Mouse (Mus musculus) spleen, embryonic (tissue): ENCODE results near the gene Olfr70.

Experiments used
- CTCF ChIA-PET: fragments of 350-600 bp; sonication (Branson Sonifier 250); formaldehyde crosslinking; loops from one replicate; lab custom pipeline; 2022; lab: Charles Lee

The Olfr70 gene

DNA sequence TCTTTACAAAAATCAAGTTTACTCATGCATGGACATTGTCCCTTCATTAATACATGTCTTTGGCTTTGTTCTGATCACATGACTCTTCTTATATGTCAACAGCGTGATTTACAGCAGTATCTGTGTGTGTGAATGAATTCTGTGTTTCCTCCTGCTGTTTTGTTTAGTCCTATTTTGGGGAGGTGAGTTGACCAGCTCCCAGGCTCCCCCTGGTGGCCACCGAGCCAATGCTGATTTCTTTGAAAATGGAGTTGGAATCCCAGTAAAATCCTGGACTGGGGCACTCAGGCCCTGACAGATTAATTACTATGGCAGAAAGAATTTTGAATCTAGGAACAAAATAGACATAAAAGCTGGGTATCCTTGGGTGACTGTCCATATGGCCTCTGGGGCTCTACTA lies 11.2 kb upstream of the Olfr70 start:
- CTCF ChIA-PET: interaction anchor here (0.9 to 1.3 kb wide), 2 partner anchors 82 to 280 kb away, joined by 3 to 6 read pairs; no protein-coding TSS in a partner anchor

GRCm38 (mm10) chr4:43709869-43710268 lies 9.3 kb upstream of the Olfr70 start, which contains the start of gene Olfr71:
TSS of gene Olfr71 (minus strand) at chr4:43710255.
- CTCF ChIA-PET: interaction anchor here (0.6 kb wide), 1 partner anchor 79 kb away, joined by 3 read pairs; no protein-coding TSS in a partner anchor

DNA sequence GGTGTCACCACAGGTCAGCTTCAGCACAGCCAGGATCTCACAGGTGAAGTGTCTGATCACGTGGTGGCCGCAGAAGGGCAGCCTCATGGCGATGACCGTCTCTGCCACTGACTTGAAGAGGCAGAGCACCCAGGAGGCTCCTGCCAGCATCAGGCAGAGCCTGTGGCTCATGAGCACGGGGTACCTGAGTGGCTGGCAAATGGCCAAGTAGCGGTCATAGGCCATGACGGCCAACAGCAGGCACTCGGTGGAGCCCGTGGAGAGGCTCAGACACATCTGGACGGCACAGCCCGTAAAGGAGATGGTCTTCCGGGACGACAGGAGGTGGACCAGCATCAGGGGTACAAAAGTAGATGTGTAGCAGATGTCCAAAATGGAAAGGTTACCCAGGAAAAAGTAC lies 5.4 kb upstream of the Olfr70 start:
- CTCF ChIA-PET: no interaction called here

DNA sequence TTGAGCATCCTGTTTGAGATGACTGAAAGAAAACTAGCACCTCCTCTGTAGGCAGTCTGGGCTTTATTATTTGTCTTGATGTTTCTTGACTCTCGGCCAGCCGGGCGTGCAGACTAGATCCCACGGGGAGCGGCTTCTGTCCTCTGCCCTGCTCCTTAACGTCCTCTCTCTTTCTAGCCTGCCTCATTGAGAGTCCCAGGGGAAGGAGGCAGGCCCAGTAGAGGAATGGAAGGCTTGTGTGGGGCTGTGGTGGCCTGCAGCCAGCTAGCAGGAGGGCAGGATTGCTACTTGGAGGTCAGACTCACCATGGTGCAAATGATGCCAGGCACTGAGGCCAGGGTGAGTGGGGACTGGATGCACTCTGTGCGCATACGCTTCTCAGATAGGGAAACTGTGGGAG lies 3.2 kb upstream of the Olfr70 start:
- CTCF ChIA-PET: no interaction called here

DNA sequence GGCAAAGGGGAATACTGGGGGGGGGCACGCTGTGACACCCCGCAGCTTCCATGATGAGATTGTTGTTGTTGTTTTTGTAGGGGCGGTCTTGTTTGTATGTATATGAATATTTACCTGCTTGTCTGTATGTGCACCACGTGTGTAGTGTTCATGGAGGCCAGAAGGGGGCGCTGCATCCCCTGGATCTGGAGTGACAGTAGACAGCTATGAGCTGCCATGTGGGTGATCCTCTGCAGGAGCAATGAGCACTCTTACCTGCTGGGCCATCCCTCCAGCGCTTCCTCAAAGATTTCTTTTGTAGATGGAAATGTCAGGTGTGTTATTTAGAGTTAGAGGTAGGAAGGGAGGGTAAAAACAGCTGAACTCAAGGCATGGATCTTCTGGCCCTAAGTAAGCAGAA lies 2.8 kb upstream of the Olfr70 start:
- CTCF ChIA-PET: no interaction called here

- CTCF ChIA-PET: no interaction called here
These were observed 4.0 kb downstream of the Olfr70 start for GRCm38 (mm10) chr4:43696561-43696960.

DNA sequence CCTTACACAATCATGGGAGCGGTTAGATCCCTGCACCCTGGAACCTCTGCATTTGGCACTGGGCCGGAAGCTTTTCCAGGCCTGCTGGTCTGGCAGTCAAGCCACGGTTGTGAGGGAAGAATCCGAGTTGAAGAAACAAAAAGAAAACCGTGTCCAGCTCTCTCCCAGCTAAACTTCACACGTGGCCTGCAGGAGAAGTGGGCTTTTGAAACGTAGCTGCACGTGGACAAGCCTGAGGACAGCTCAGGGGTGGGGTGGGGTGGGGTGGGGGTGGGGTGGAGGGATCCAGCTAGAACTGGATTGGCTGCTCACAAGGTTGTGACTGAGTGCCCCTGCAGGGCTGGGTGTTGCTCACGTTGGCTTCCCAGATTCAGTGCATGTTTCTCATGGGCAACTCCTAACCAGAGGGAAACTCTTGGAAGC lies 5.3 kb downstream of the Olfr70 start:
- CTCF ChIA-PET: no interaction called here

DNA sequence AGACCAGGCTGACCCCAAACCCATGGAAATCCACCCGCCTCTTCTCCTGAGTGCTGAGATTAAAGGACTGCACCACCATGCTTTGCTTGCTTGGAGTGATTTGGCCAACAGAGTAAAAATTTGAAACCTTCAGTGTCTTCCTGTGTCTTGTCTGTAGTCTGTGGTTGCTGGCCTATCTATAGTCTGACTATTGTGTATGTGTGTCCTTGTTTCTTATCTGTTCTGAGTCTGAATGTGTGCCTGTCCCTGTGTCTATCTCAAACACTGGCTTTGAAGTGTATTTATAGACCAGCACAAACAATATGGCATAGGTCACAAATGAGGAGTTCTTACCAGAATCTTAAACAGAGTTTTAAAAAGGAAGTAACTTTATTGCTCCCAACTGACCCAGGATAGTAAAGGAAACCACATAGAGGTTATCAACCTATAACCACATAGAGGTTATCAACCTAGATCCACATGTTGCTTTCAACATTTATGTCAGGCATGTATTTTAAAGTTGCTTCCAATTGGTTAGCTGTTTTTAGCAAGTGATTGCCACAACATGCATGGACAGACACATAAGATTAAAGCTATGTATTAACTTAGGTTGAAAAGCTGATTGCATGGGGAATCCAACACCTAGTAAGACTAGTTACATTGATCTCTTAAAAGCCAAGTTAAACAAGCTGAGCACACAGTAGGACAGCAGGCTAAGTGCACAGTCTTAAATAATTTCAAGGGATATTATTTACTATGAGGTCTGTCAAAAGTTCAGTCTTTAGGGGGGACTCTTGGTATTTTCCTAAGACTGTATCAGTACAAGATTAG lies 6.0 kb downstream of the Olfr70 start:
- CTCF ChIA-PET: no interaction called here

- CTCF ChIA-PET: no interaction called here
These were observed 6.8 kb downstream of the Olfr70 start for GRCm38 (mm10) chr4:43693806-43694241.

DNA sequence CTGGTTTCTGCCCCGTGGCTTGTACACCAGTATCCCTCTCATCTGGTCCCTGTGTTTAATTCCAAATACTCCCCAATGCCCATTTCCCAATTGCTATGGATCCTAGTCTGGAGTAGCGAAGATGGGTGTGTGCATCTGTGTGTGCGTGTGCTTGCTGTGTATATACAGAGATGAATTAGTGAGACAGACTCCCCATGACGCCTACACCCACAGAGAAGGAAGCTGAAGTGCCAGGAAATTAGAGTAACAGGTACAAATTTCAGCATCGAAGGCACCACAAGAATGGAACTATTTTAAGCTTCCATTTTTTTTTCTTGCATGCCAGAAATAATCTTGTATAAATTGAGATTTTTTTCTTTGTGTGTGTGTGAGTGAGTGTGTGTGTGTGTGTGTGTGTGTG lies 9.6 kb downstream of the Olfr70 start:
- CTCF ChIA-PET: no interaction called here

GRCm38 (mm10) chr4:43690021-43690420 lies 10.6 kb downstream of the Olfr70 start:
- CTCF ChIA-PET: no interaction called here

GRCm38 (mm10) chr4:43679416-43680043 lies 21.1 kb downstream of the Olfr70 start:
- CTCF ChIA-PET: no interaction called here

DNA sequence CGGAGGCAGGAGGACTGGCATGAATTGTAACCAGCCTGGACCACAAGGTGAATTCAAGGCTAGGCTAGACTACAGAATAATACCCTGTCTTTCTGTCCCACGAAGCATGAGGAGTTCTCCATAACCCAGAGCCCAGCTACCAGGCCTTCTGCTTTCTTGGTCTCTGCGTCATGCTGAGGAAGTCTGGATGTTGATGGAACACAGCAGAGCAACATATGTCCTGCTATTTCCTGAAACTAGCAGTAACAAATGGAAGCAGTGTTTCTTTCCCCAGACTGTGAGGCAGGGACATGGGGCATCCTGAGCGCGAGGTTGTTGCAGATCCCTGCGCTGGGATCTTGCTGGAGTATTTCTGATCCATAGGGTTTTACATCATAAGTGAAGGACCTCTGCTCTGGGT lies 22.1 kb downstream of the Olfr70 start:
- CTCF ChIA-PET: no interaction called here

DNA sequence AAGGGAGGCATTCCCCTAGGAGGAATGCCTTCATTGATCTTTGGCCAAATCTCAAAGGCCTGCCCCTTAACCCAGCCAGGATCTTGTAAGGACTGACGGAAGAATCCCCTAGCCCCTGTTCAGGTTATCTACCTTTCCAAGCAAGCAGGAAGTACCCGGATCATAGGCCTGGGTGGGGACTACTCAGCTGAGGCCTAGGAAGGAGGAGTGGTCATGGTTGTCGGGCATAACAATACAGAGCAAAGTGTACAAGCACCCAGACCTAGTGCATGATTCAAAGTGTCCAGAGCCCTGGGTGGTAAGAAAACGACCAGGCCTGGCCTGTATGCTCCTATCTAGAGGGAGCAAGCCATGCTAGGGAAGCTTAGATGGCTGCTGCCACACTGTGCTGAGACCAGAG lies 25.0 kb downstream of the Olfr70 start:
- CTCF ChIA-PET: no interaction called here

- CTCF ChIA-PET: no interaction called here
These were observed 25.6 kb downstream of the Olfr70 start for GRCm38 (mm10) chr4:43674974-43675373.

DNA sequence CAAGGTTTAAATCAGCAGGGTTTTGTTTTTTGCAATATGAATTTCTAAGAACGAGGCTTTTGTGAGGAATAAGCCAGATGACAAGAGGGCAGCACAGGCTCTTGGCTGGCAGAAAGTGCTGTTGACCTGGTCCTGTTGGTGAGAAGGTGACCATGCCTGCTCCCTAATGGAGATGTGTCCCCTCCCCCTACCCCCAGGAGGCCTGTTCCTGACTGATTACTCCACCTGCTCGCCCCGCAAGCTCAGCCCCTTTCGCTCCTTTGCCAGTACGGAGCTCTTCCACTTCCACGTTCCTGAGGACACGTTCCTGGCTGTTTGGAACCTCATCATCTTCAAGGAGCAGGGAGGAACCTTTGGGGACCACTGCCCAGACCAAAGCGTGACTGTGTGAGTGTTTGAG lies 26.9 kb downstream of the Olfr70 start:
- CTCF ChIA-PET: no interaction called here

GRCm38 (mm10) chr4:43672070-43672469 lies 28.5 kb downstream of the Olfr70 start:
- CTCF ChIA-PET: interaction anchor here (1.0 kb wide), 1 partner anchor 39 kb away, joined by 8 read pairs; no protein-coding TSS in a partner anchor

- CTCF ChIA-PET: no interaction called here
These were observed 31.2 kb downstream of the Olfr70 start for GRCm38 (mm10) chr4:43669428-43669794.

DNA sequence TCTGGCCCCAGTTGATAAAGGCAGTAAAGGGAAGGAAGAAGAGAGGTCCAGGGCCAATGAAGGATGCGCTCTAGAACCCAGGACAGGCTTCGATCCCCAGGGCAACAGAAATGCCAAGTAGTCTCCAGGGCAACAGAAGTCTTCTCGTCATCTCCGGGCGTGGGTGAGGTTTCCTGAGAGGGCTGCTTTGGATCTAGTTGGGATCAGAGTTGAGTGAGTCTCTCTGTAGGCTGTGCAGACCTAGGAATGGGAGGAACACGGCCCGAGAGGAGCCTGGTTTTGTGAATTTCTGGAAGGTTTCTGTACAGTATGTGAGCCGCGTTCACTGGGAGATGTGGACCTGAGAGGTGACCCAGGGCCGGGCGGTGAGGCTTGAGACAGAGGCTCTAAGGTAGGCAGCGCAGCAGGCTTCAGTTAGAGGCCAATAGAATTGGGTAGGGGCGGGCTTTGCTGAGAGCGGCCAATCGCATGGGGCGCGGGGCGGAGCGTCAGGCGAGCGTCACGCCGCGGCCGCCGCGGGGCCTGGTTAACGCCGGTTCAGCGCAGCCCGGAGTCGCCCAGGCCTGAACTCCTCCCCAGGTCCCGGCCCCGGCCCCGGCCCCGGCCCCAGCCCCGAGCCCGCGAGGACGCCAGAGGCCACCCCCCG lies 31.7 kb downstream of the Olfr70 start, which contains the start of the genes Tmem8b and Fam221b:
Gene Tmem8b, plus strand, starts transcription at position 190 of the 646 bp plus-strand sequence.
Gene Fam221b, minus strand, starts transcription at position 364 of the 646 bp plus-strand sequence.
- CTCF ChIA-PET: no interaction called here

- CTCF ChIA-PET: no interaction called here
These were observed 34.2 kb downstream of the Olfr70 start for GRCm38 (mm10) chr4:43666412-43666811.

DNA sequence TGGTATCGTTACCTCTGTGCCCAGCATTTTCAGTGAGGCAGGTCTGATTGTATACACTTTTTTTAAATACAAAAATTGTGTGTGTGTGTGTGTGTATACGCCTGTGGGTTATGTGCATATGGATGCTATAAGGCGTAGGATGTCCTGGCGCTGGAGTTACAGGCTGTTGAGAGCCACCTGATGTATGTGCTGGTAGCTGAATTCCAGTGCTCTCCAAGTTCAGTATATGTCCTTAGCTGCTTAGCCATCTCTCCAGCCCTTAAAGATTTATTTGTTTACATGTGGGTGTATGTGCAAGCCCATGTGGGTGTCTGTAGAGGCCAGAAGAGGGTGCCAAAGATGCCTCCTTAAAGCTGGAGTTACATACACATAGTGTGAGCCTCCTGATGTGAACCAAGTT lies 43.5 kb downstream of the Olfr70 start:
- CTCF ChIA-PET: interaction anchor here (0.5 kb wide), 1 partner anchor 178 kb away, joined by 4 read pairs; no protein-coding TSS in a partner anchor
